ENCODE assay signal across 7 mouse cellular contexts in genomic region chrX:139762546-139762945, GRCm38 (mm10). TPM values are rescaled to one million over a fixed set of nuclear protein-coding genes. Genes with fewer than 3 reads are reported as not detected.
DNase-seq lines count a peak whose midpoint lies in the region; ATAC-seq and TF ChIP-seq lines count a peak whose summit lies in the region.

No protein-coding gene starts in this region.

- no peaks in the 10 kb centered on the region for H3K27me3 ChIP-seq in hindbrain, embryonic 14.5 days (ENCODE audit: control insufficient read depth, insufficient read depth, low read length)
- H3K27me3 ChIP-seq in hindbrain, embryonic 13.5 days = no peaks in the 10 kb centered on the region
- H3K27me3 ChIP-seq in thymus, adult 2 months (ENCODE audit: control insufficient read depth, insufficient read depth, low read length) = no peaks in the 10 kb centered on the region
- no peaks in the 10 kb centered on the region for H3K27me3 ChIP-seq in forebrain, embryonic 13.5 days

- no peak overlapping the region for H3K27ac ChIP-seq in hindbrain, embryonic 14.5 days
- H3K27ac ChIP-seq in hindbrain, embryonic 13.5 days = no peak overlapping the region
- H3K27ac ChIP-seq in thymus, adult 2 months (ENCODE audit: control insufficient read depth, insufficient read depth, low read length) = no peak overlapping the region
- no peak overlapping the region for H3K27ac ChIP-seq in forebrain, embryonic 13.5 days

- no peak overlapping the region for H3K4me3 ChIP-seq in hindbrain, embryonic 14.5 days (replicated peaks; ENCODE audit: low read length)
- no peak overlapping the region for H3K4me3 ChIP-seq in hindbrain, embryonic 13.5 days
- no peak overlapping the region for H3K4me3 ChIP-seq in thymus, adult 2 months (ENCODE audit: control insufficient read depth, insufficient read depth, low read length)
- H3K4me3 ChIP-seq in forebrain, embryonic 13.5 days = no peak overlapping the region

- peak; percentile 38 for DNase-seq in hindbrain, embryonic 14.5 days (ENCODE audit: low spot score)
- DNase-seq in thymus, adult 2 months = peak; percentile 9
- DNase-seq in thymus, adult 18-20 months = no peak
- peak; percentile 52 for DNase-seq in embryo, embryonic 10.5 days (ENCODE audit: low spot score)
- peak; percentile 4 for DNase-seq in right cerebral cortex, postnatal 25 days

- ATAC-seq in hindbrain, embryonic 14.5 days (ENCODE audit: low FRiP score) = no peak
- ATAC-seq in hindbrain, embryonic 13.5 days (ENCODE audit: low FRiP score) = no peak
- no peak for ATAC-seq in forebrain, embryonic 13.5 days

- H3K9ac ChIP-seq in hindbrain, embryonic 14.5 days = no peak overlapping the region
- no peak overlapping the region for H3K9ac ChIP-seq in hindbrain, embryonic 13.5 days
- H3K9ac ChIP-seq in forebrain, embryonic 13.5 days = no peak overlapping the region

- WGBS in hindbrain, embryonic 14.5 days = 74% methylated on average over 2 of the region's 2 CpGs
- WGBS in hindbrain, embryonic 13.5 days = 82% methylated on average over 2 of the region's 2 CpGs
- WGBS in thymus, adult 2 months = 56% methylated on average over 2 of the region's 2 CpGs
- 88% methylated on average over 2 of the region's 2 CpGs for WGBS in forebrain, embryonic 13.5 days

- TF ChIP-seq POLR2A in thymus, adult 2 months (IDR thresholded peaks at IDR 0.05; ENCODE audit: control insufficient read depth, extremely low read depth, insufficient read depth, low read length, poor library complexity) = no peak

- no peaks in the 10 kb centered on the region for H3K9me3 ChIP-seq in hindbrain, embryonic 14.5 days (ENCODE audit: control insufficient read depth, low read length)
- H3K9me3 ChIP-seq in hindbrain, embryonic 13.5 days = no peaks in the 10 kb centered on the region
- H3K9me3 ChIP-seq in forebrain, embryonic 13.5 days (replicated peaks) = no peaks in the 10 kb centered on the region

- H3K4me2 ChIP-seq in hindbrain, embryonic 14.5 days (replicated peaks) = no peak overlapping the region
- no peak overlapping the region for H3K4me2 ChIP-seq in hindbrain, embryonic 13.5 days
- H3K4me2 ChIP-seq in forebrain, embryonic 13.5 days = no peak overlapping the region

- no peaks in the 10 kb centered on the region for H3K4me1 ChIP-seq in hindbrain, embryonic 14.5 days (replicated peaks; ENCODE audit: control insufficient read depth, insufficient read depth, low read length)
- H3K4me1 ChIP-seq in hindbrain, embryonic 13.5 days (replicated peaks) = no peaks in the 10 kb centered on the region
- H3K4me1 ChIP-seq in thymus, adult 2 months (replicated peaks; ENCODE audit: control insufficient read depth, insufficient read depth, low read length) = no peaks in the 10 kb centered on the region
- H3K4me1 ChIP-seq in forebrain, embryonic 13.5 days = no peaks in the 10 kb centered on the region

- no peaks in the 10 kb centered on the region for H3K36me3 ChIP-seq in hindbrain, embryonic 14.5 days (replicated peaks; ENCODE audit: control insufficient read depth, insufficient read depth)
- no peaks in the 10 kb centered on the region for H3K36me3 ChIP-seq in hindbrain, embryonic 13.5 days
- H3K36me3 ChIP-seq in thymus, adult 2 months (ENCODE audit: control insufficient read depth, insufficient read depth, low read length) = no peaks in the 10 kb centered on the region
- no peaks in the 10 kb centered on the region for H3K36me3 ChIP-seq in forebrain, embryonic 13.5 days (ENCODE audit: poor library complexity, severe bottlenecking)

- no peak for TF ChIP-seq CTCF in thymus, adult 2 months (IDR thresholded peaks at IDR 0.05; ENCODE audit: borderline replicate concordance, control insufficient read depth, extremely low read depth, insufficient read depth, low read length, poor library complexity)

RNA-seq across cellular contexts. Expression of gene Ripply1, which starts 19.6 kb away (rescaled TPM):
- not detected in 2 replicates for polyA plus RNA-seq in hindbrain, embryonic 14.5 days (2014; fragmentation: Nextera tagmentation; extraction: Ambion mirVana)
- polyA plus RNA-seq in hindbrain, embryonic 13.5 days (2015; fragmentation: Nextera tagmentation; extraction: Ambion mirVana) = 0.25 TPM in 1 of 2 replicates, not detected in the other
- polyA plus RNA-seq in thymus, adult 2 months (2012; rRNA removed) = 0.17 and 0.22 TPM in 2 replicates
- not detected in 2 replicates for polyA plus RNA-seq in forebrain, embryonic 13.5 days (2015; fragmentation: Nextera tagmentation; extraction: Ambion mirVana)

RNA-seq across cellular contexts. Expression of gene Cldn2, which starts 38.1 kb away (rescaled TPM):
- 0.83 and 1.2 TPM in 2 replicates for polyA plus RNA-seq in hindbrain, embryonic 14.5 days (2014; fragmentation: Nextera tagmentation; extraction: Ambion mirVana)
- polyA plus RNA-seq in hindbrain, embryonic 13.5 days (2015; fragmentation: Nextera tagmentation; extraction: Ambion mirVana) = 0.91 and 1.3 TPM in 2 replicates
- polyA plus RNA-seq in thymus, adult 2 months (2012; rRNA removed) = 0.23 and 0.28 TPM in 2 replicates
- polyA plus RNA-seq in forebrain, embryonic 13.5 days (2015; fragmentation: Nextera tagmentation; extraction: Ambion mirVana) = 0.14 and 0.34 TPM in 2 replicates

RNA-seq across cellular contexts. Expression of gene Gm15013, which starts 48.3 kb away (rescaled TPM):
- polyA plus RNA-seq in hindbrain, embryonic 14.5 days (2014; fragmentation: Nextera tagmentation; extraction: Ambion mirVana) = not detected in 2 replicates
- polyA plus RNA-seq in hindbrain, embryonic 13.5 days (2015; fragmentation: Nextera tagmentation; extraction: Ambion mirVana) = 0.25 TPM in 1 of 2 replicates, not detected in the other
- polyA plus RNA-seq in thymus, adult 2 months (2012; rRNA removed) = not detected in 2 replicates
- not detected in 2 replicates for polyA plus RNA-seq in forebrain, embryonic 13.5 days (2015; fragmentation: Nextera tagmentation; extraction: Ambion mirVana)

Comparison
In these comparisons a context has a peak if more than half of its experiments do, and no peak if none do; other contexts are left out.
1. DNase-seq: peak in hindbrain, embryonic 14.5 days (single experiment), thymus, adult 2 months (single experiment), embryo, embryonic 10.5 days (single experiment) and right cerebral cortex, postnatal 25 days (single experiment); none in thymus, adult 18-20 months (0 of 2).